Mouse (Mus musculus): ENCODE data around the gene Pdzd4. TPM values are rescaled to one million over a fixed set of nuclear protein-coding genes. Genes with fewer than 3 reads are reported as not detected.

Pdzd4 gene
- total RNA-seq, 2 experiments from 2014 or later: 1.5 TPM; not detected in 1

GRCm38 (mm10) chrX:73786364-73787224 is 38.2 kb downstream of the Pdzd4 start, which contains the start of the genes Idh3g and Ssr4:
TSS of gene Idh3g (minus strand) at chrX:73786897.
TSS of gene Ssr4 (plus strand) at chrX:73787028.
- ATAC-seq (replicated peaks; ENCODE audit: low FRiP score, poor library complexity, severe bottlenecking): peak; percentile 91

GRCm38 (mm10) chrX:73785666-73786065 is 39.1 kb downstream of the Pdzd4 start:
- no peak for ATAC-seq (replicated peaks; ENCODE audit: low FRiP score, poor library complexity, severe bottlenecking)

- no peak for ATAC-seq (replicated peaks; ENCODE audit: low FRiP score, poor library complexity, severe bottlenecking)
Observed at GRCm38 (mm10) chrX:73782227-73782626, 42.5 kb downstream of the Pdzd4 start.

DNA sequence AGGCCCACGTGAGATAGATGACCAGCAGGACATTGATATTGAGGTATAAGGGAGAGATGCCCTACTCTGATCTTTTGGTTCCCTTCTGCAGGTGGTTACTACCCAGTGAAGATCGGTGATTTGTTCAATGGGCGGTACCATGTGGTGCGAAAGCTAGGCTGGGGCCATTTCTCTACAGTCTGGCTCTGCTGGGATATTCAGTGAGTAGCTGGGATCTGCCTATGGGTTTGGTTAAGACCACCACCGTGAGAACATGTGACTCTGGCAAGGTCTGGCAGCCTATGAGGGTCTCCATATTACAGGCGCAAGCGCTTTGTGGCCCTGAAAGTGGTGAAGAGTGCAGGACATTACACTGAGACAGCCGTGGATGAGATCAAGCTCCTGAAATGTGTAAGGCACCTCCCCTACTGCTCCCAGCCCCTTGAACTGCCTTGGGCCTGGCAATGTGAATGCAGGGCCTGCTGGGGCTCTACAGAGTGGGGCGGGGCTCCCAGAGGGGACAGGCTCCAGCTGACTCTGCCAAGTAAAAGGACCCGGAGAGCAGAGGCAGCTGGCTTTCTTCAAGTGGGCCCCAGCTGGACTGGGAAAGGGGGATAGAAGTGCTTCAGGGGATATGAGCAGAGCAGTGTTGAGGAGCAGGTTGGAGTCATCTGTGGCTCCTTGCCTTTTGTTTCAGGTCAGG is 49.8 kb downstream of the Pdzd4 start:
- no peak for ATAC-seq (replicated peaks; ENCODE audit: low FRiP score, poor library complexity, severe bottlenecking)

DNA sequence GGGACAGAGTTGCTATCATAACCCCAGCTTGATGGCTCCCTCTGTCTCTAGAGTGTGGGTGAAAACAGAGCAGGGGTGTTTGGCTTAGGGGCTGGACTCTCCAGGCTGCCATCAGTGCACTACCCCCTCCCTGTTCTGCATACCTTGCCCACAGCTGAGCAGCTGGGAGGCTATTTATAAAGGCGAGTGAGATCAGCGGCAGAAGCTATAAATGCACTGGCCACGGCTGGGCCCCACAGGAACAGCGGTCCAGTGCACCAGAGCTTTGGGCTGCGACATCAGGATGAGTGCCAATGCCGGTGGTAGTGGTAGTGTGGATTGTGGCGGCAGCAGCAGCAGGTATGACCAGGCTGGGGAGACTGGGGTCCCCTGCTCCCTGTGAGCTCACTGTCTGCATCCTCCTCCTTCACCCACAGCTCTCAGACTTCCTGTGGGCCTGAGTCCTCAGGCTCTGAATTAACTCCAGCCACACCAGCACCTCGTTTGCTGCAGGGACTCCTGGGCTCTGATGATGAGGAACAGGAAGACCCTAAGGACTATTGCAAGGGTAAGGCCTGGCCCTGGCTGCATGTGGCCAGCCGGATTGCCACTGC is 50.5 kb downstream of the Pdzd4 start, which contains the start of gene Srpk3:
Gene Srpk3, plus strand, starts transcription at position 238 of the 593 bp plus-strand sequence.
- ATAC-seq (replicated peaks; ENCODE audit: low FRiP score, poor library complexity, severe bottlenecking): no peak

GRCm38 (mm10) chrX:73767267-73767666 is 57.5 kb downstream of the Pdzd4 start:
- ATAC-seq (replicated peaks; ENCODE audit: low FRiP score, poor library complexity, severe bottlenecking): no peak

GRCm38 (mm10) chrX:73765311-73765710 is 59.5 kb downstream of the Pdzd4 start:
- ATAC-seq (replicated peaks; ENCODE audit: low FRiP score, poor library complexity, severe bottlenecking): no peak

GRCm38 (mm10) chrX:73758611-73759290 is 66.0 kb downstream of the Pdzd4 start:
- no peak for ATAC-seq (replicated peaks; ENCODE audit: low FRiP score, poor library complexity, severe bottlenecking)

GRCm38 (mm10) chrX:73756334-73757140 is 68.2 kb downstream of the Pdzd4 start, which contains the start of gene Plxnb3:
TSS of gene Plxnb3 (plus strand) at chrX:73757090.
- no peak for ATAC-seq (replicated peaks; ENCODE audit: low FRiP score, poor library complexity, severe bottlenecking)

DNA sequence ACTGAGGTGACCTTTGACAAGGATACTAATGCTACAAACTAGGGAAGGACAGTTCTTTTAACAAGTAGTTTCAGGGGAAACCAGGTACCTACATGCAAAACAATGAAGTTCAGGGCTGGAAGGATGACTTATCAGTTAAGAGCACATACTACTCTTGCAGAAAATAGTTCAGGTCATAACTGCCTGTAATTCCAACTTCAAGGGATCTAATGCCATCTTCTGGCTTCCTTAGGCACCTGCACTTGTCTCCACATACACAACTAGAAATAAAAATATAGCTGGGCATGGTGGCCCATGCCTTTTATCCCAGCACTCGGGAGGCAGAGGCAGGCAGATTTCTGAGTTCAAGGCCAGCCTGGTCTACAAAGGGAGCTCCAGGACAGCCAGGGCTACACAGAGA is 75.8 kb downstream of the Pdzd4 start:
- no peak for ATAC-seq (replicated peaks; ENCODE audit: low FRiP score, poor library complexity, severe bottlenecking)

- no peak for ATAC-seq (replicated peaks; ENCODE audit: low FRiP score, poor library complexity, severe bottlenecking)
Observed at GRCm38 (mm10) chrX:73744774-73745481, 79.8 kb downstream of the Pdzd4 start.

Other genes with a start within 250 kb of the Pdzd4 start
- not detected in 2 replicates for gene Dusp9, start 185.6 kb downstream of the Pdzd4 start, total RNA-seq (2015; ENCODE audit: low replicate concordance)
- gene Dusp9, start 185.6 kb downstream of the Pdzd4 start, total RNA-seq (2017; ENCODE audit: low replicate concordance): 0.43 TPM in 1 of 2 replicates, not detected in the other
- gene Pnck, start 164.9 kb downstream of the Pdzd4 start, total RNA-seq (2015; ENCODE audit: low replicate concordance): not detected in 2 replicates
- not detected in 2 replicates for gene Pnck, start 164.9 kb downstream of the Pdzd4 start, total RNA-seq (2017; ENCODE audit: low replicate concordance)
- gene Slc6a8, start 151.8 kb downstream of the Pdzd4 start, total RNA-seq (2015; ENCODE audit: low replicate concordance): not detected in 2 replicates
- gene Slc6a8, start 151.8 kb downstream of the Pdzd4 start, total RNA-seq (2017; ENCODE audit: low replicate concordance): 1.4 TPM in 1 of 2 replicates, not detected in the other
- gene Bcap31, start 108.8 kb downstream of the Pdzd4 start, total RNA-seq (2015; ENCODE audit: low replicate concordance): 60.6 and 85.3 TPM in 2 replicates
- 51.2 and 52.8 TPM in 2 replicates for gene Bcap31, start 108.8 kb downstream of the Pdzd4 start, total RNA-seq (2017; ENCODE audit: low replicate concordance)
- 8.1 and 12.1 TPM in 2 replicates for gene Abcd1, start 108.4 kb downstream of the Pdzd4 start, total RNA-seq (2015; ENCODE audit: low replicate concordance)
- 1.3 and 4.0 TPM in 2 replicates for gene Abcd1, start 108.4 kb downstream of the Pdzd4 start, total RNA-seq (2017; ENCODE audit: low replicate concordance)
- gene Plxnb3, start 67.9 kb downstream of the Pdzd4 start, total RNA-seq (2015; ENCODE audit: low replicate concordance): not detected in 2 replicates
- 0.77 and 0.84 TPM in 2 replicates for gene Plxnb3, start 67.9 kb downstream of the Pdzd4 start, total RNA-seq (2017; ENCODE audit: low replicate concordance)
- not detected in 2 replicates for gene Srpk3, start 50.6 kb downstream of the Pdzd4 start, total RNA-seq (2015; ENCODE audit: low replicate concordance)
- not detected in 2 replicates for gene Srpk3, start 50.6 kb downstream of the Pdzd4 start, total RNA-seq (2017; ENCODE audit: low replicate concordance)
- 74.8 and 98.4 TPM in 2 replicates for gene Idh3g, start 38.1 kb downstream of the Pdzd4 start, total RNA-seq (2015; ENCODE audit: low replicate concordance)
- gene Idh3g, start 38.1 kb downstream of the Pdzd4 start, total RNA-seq (2017; ENCODE audit: low replicate concordance): 62.6 and 62.9 TPM in 2 replicates
- gene Ssr4, start 37.9 kb downstream of the Pdzd4 start, total RNA-seq (2015; ENCODE audit: low replicate concordance): 86.9 and 180 TPM in 2 replicates
- gene Ssr4, start 37.9 kb downstream of the Pdzd4 start, total RNA-seq (2017; ENCODE audit: low replicate concordance): 44.0 and 61.8 TPM in 2 replicates
- not detected in 2 replicates for gene Avpr2, start 67.1 kb upstream of the Pdzd4 start, total RNA-seq (2015; ENCODE audit: low replicate concordance)
- not detected in 2 replicates for gene Avpr2, start 67.1 kb upstream of the Pdzd4 start, total RNA-seq (2017; ENCODE audit: low replicate concordance)
- gene L1cam, start 71.1 kb upstream of the Pdzd4 start, total RNA-seq (2015; ENCODE audit: low replicate concordance): 5.2 TPM in 2 replicates
- gene L1cam, start 71.1 kb upstream of the Pdzd4 start, total RNA-seq (2017; ENCODE audit: low replicate concordance): 5.3 and 6.2 TPM in 2 replicates
- 15.5 and 16.3 TPM in 2 replicates for gene Arhgap4, start 96.9 kb upstream of the Pdzd4 start, total RNA-seq (2015; ENCODE audit: low replicate concordance)
- gene Arhgap4, start 96.9 kb upstream of the Pdzd4 start, total RNA-seq (2017; ENCODE audit: low replicate concordance): 18.4 and 23.4 TPM in 2 replicates
- gene Naa10, start 97.0 kb upstream of the Pdzd4 start, total RNA-seq (2015; ENCODE audit: low replicate concordance): 10.6 and 26.8 TPM in 2 replicates
- 18.1 TPM in 2 replicates for gene Naa10, start 97.0 kb upstream of the Pdzd4 start, total RNA-seq (2017; ENCODE audit: low replicate concordance)
- 7.7 TPM in 1 of 2 replicates, not detected in the other for gene Renbp, start 105.9 kb upstream of the Pdzd4 start, total RNA-seq (2015; ENCODE audit: low replicate concordance)
- gene Renbp, start 105.9 kb upstream of the Pdzd4 start, total RNA-seq (2017; ENCODE audit: low replicate concordance): 5.4 and 12.4 TPM in 2 replicates
- gene Hcfc1, start 141.4 kb upstream of the Pdzd4 start, total RNA-seq (2015; ENCODE audit: low replicate concordance): 67.9 and 78.2 TPM in 2 replicates
- gene Hcfc1, start 141.4 kb upstream of the Pdzd4 start, total RNA-seq (2017; ENCODE audit: low replicate concordance): 45.2 and 47.4 TPM in 2 replicates
- 20.4 and 23.2 TPM in 2 replicates for gene Irak1, start 198.9 kb upstream of the Pdzd4 start, total RNA-seq (2015; ENCODE audit: low replicate concordance)
- 21.8 and 49.6 TPM in 2 replicates for gene Irak1, start 198.9 kb upstream of the Pdzd4 start, total RNA-seq (2017; ENCODE audit: low replicate concordance)